Mouse (Mus musculus) lung, embryonic 14.5 days (tissue): Measurements from ENCODE around the gene Dgkg. TPM values are rescaled to one million over a fixed set of nuclear protein-coding genes. Genes with fewer than 3 reads are reported as not detected.

ENCODE experiments used
- ATAC-seq: fragments of 200-750 bp; cut with Nextera tagmentation; 2 replicates; pipeline ENCODE4 v1.8.0; 2017; ENCODE audit warnings: mild to moderate bottlenecking, moderate TSS enrichment, moderate library complexity; ENCODE audit not compliant: insufficient read depth
- DNase-seq: peaks from one replicate; pipeline ENCODE4 v3.0.0-alpha.2; 2015
- H3K27ac ChIP-seq: fragments of 300-500 bp; sonication (generic); 2 replicates; pipeline ENCODE4 v1.5.1; 2014; ENCODE audit warnings: low read depth, mild to moderate bottlenecking, moderate library complexity
- H3K27me3 ChIP-seq: fragments of 300-500 bp; sonication (generic); 2 replicates; pipeline ENCODE4 v1.6.1; 2014; ENCODE audit warnings: low read length, control low read depth; ENCODE audit not compliant: insufficient read depth
- H3K36me3 ChIP-seq: fragments of 300-500 bp; sonication (generic); 2 replicates; pipeline ENCODE4 v1.6.1; 2014; ENCODE audit warnings: control low read depth; ENCODE audit not compliant: insufficient read depth
- H3K4me1 ChIP-seq: fragments of 300-500 bp; sonication (generic); 2 replicates; pipeline ENCODE4 v1.6.1; 2014; ENCODE audit warnings: antibody characterized with exemption, control low read depth; ENCODE audit not compliant: insufficient read depth
- H3K4me2 ChIP-seq: fragments of 300-500 bp; sonication (generic); 2 replicates; pipeline ENCODE4 v1.6.1; 2014; ENCODE audit warnings: mild to moderate bottlenecking
- H3K4me3 ChIP-seq: fragments of 300-500 bp; sonication (generic); 2 replicates; pipeline ENCODE4 v1.5.1; 2014; ENCODE audit warnings: low read depth, low read length
- H3K9ac ChIP-seq: fragments of 300-500 bp; sonication (generic); 2 replicates; pipeline ENCODE4 v1.6.1; 2014
- H3K9me3 ChIP-seq: fragments of 300-500 bp; sonication (generic); 2 replicates; pipeline ENCODE4 v1.6.1; 2016; ENCODE audit warnings: low read depth, low read length, control low read depth
- CTCF ChIP-seq: IDR thresholded peaks from 2 replicates; pipeline ENCODE4 v1.5.1; 2016; ENCODE audit warnings: antibody characterized with exemption, low read depth
- WGBS: fragments of 180-500 bp; shearing (Covaris S2); extraction: QIAGEN DNeasy Blood & Tissue Kit; methylation state at CpG from one replicate; pipeline ENCODE4 v1.1.7; 2014; 5-methylcytosine and 5-hydroxymethylcytosine counted together
- polyA plus RNA-seq: library from polyadenylated mRNA; unstranded; fragments of >200 nt; fragmentation: Nextera tagmentation; extraction: Ambion mirVana; gene quantifications from 2 replicates; pipeline ENCODE4 v1.2.1, GENCODE M21; 2014

The Dgkg gene
- polyA plus RNA-seq, 1 experiment from 2014 or later = 0.49 TPM

DNA sequence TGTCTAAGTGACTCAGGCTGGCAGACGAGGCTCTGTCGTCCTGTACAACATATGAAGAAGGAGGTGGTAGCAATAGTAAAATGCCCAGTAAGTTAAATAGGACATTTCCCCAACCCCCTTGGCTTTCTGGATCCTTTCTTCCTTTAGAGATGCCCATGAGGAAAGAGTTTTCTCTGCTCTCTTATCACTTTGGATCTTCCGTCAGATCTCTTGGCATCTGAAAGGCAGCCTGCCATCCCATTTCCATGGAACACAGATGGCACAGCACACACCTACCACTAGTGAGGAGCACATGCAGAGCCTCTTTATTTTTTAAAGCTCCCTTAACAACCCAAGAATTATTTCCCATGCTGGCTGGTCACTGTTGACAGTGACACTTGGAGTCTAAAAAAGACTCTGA lies 194.8 kb downstream of the Dgkg start:
- WGBS = 75% methylated on average over 3 of the region's 3 CpGs
- Histone ChIP-seq H3K9ac (no peak overlapping the region), H3K27ac (no peak overlapping the region), H3K27me3 (no peaks in the 10 kb centered on the region), H3K4me1 (no peaks in the 10 kb centered on the region), H3K9me3 (no peaks in the 10 kb centered on the region), H3K36me3 (no peaks in the 10 kb centered on the region), H3K4me3 (no peak overlapping the region), H3K4me2 (no peak overlapping the region)
- TF ChIP-seq CTCF = no peak
- ATAC-seq (no peak), DNase-seq (no peak)

DNA sequence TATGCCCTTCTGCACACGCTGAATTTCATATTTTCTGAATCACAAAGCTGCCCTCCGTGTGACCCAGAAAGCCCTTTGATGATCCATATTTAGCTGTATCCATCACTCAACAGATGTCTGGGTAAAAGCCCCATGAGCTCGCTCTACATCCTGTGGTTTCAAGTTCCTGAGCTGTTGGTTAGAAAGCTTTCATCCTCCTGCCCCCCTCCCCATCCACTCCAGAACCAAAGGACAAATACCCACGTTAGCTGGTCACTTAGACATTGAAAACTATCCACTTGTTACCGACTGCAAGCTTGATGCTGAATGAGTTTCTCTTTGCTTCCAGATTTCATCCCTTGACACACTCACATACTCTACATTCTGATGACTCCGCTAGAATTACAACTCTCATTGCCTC lies 195.3 kb downstream of the Dgkg start:
- Histone ChIP-seq H3K27ac (no peak overlapping the region), H3K4me2 (no peak overlapping the region), H3K9ac (no peak overlapping the region), H3K9me3 (no peaks in the 10 kb centered on the region), H3K36me3 (no peaks in the 10 kb centered on the region), H3K4me1 (peaks cover 2% of the 10 kb centered on the region; the same call in 1 of the 2 replicates), H3K4me3 (no peak overlapping the region), H3K27me3 (no peaks in the 10 kb centered on the region)
- no peak for TF ChIP-seq CTCF
- ATAC-seq (no peak), DNase-seq (no peak)
- WGBS = 37% methylated on average over 6 of the region's 6 CpGs

- Histone ChIP-seq H3K4me3 (no peak overlapping the region), H3K9ac (no peak overlapping the region), H3K27me3 (no peaks in the 10 kb centered on the region), H3K4me2 (no peak overlapping the region), H3K36me3 (no peaks in the 10 kb centered on the region), H3K27ac (no peak overlapping the region), H3K9me3 (no peaks in the 10 kb centered on the region), H3K4me1 (peaks cover 2% of the 10 kb centered on the region; the same call in 1 of the 2 replicates)
- no peak for ATAC-seq
- DNase-seq = no peak
- no peak for TF ChIP-seq CTCF
- WGBS = 86% methylated on average over 1 of the region's 1 CpGs
Measured at GRCm38 (mm10) chr16:22460960-22461359, 196.1 kb downstream of the Dgkg start.

- Histone ChIP-seq H3K4me1 (peaks cover 2% of the 10 kb centered on the region; the same call in 1 of the 2 replicates), H3K4me3 (no peak overlapping the region), H3K9ac (no peak overlapping the region), H3K4me2 (no peak overlapping the region), H3K9me3 (no peaks in the 10 kb centered on the region), H3K36me3 (no peaks in the 10 kb centered on the region), H3K27me3 (no peaks in the 10 kb centered on the region), H3K27ac (no peak overlapping the region)
- peak; percentile 75 for DNase-seq
- WGBS = 61% methylated on average over 9 of the region's 9 CpGs
- TF ChIP-seq CTCF = no peak
- ATAC-seq = peak; percentile 70
Measured at GRCm38 (mm10) chr16:22452082-22452481, 204.9 kb downstream of the Dgkg start.

DNA sequence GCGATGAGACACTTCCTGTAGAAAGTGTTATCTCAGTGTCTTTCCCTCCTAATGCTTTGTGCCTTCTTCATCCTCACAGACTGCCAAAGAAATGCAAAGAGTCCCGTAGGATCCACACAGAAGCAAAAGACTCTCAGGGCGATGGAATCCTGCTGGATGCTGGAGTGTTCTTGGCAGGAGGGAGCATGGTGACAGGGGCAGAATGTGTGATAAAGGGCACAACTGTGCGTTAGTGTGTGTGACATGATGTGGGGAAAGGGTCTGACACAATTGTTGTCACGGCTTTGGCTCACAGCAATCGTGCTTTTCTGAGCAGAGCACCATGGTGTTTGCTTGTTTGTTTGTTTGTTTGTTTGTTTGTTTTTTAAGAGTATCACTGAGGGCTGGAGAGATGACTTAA lies 208.9 kb downstream of the Dgkg start:
- Histone ChIP-seq H3K9ac (no peak overlapping the region), H3K4me2 (no peak overlapping the region), H3K4me1 (no peaks in the 10 kb centered on the region), H3K27me3 (no peaks in the 10 kb centered on the region), H3K36me3 (no peaks in the 10 kb centered on the region), H3K9me3 (no peaks in the 10 kb centered on the region), H3K27ac (no peak overlapping the region), H3K4me3 (no peak overlapping the region)
- DNase-seq = peak; percentile 42
- TF ChIP-seq CTCF = no peak
- no peak for ATAC-seq
- WGBS = 44% methylated on average over 6 of the region's 6 CpGs

- ATAC-seq (no peak), DNase-seq (no peak)
- Histone ChIP-seq H3K27ac (no peak overlapping the region), H3K9me3 (no peaks in the 10 kb centered on the region), H3K4me3 (no peak overlapping the region), H3K4me2 (no peak overlapping the region), H3K9ac (no peak overlapping the region), H3K36me3 (no peaks in the 10 kb centered on the region), H3K27me3 (no peaks in the 10 kb centered on the region), H3K4me1 (peaks cover 12% of the 10 kb centered on the region; the same call in 1 of the 2 replicates)
- 43% methylated on average over 6 of the region's 6 CpGs for WGBS
- TF ChIP-seq CTCF = no peak
Measured at GRCm38 (mm10) chr16:22444786-22445185, 212.2 kb downstream of the Dgkg start.

DNA sequence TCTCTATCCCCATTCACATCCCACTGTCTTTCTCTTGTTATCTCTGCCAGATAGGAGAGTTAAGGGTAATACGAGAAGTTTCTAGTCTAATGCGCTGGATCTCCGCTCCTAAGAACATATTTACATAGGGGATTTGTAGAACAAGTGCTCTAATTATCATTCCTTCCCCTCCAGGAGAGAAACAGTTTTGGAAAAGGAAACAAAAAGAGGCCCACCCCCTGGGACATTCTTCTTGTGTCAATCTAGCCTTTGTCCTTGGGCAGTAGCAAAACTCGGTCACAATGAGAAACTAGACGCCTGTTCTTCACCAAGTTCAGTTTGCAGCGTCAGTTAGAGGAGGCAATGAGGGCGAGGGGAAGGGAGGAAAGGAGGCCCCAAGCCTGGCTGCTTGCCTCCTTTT lies 214.8 kb downstream of the Dgkg start:
- H3K9ac ChIP-seq = no peak overlapping the region
- H3K36me3 ChIP-seq = no peaks in the 10 kb centered on the region
- peaks cover 12% of the 10 kb centered on the region; the same call in 1 of the 2 replicates for H3K4me1 ChIP-seq
- no peaks in the 10 kb centered on the region for H3K9me3 ChIP-seq
- DNase-seq = no peak
- no peak for ATAC-seq
- WGBS = 58% methylated on average over 7 of the region's 7 CpGs
- TF ChIP-seq CTCF = no peak
- no peaks in the 10 kb centered on the region for H3K27me3 ChIP-seq
- H3K4me2 ChIP-seq = no peak overlapping the region
- H3K27ac ChIP-seq = no peak overlapping the region
- no peak overlapping the region for H3K4me3 ChIP-seq

DNA sequence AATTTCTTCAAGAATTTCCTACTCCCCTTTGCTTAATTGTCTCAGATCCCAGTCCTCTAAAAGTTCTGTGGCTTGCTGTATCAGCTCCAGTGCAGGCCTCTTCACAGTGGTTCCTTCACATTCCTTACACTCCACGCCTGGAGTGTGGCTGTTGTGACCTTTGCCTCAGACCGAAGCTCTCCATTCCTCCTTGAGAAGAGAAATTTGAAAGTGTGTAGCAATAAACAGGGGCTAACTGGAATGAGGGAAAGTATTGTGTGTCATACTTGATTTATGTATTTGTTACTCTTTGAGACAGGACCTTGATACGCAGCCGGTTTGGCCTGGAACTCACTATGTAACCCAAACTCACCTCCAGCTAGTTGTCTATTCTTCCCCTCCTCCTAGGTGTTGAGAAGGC lies 215.7 kb downstream of the Dgkg start:
- no peaks in the 10 kb centered on the region for H3K27me3 ChIP-seq
- H3K9ac ChIP-seq = no peak overlapping the region; the same call in 1 of the 2 replicates
- H3K9me3 ChIP-seq = no peaks in the 10 kb centered on the region
- no peak overlapping the region for H3K4me3 ChIP-seq
- ATAC-seq (no peak), DNase-seq (no peak)
- TF ChIP-seq CTCF = no peak
- H3K4me2 ChIP-seq = no peak overlapping the region
- peak overlapping the region; percentile 87 for H3K27ac ChIP-seq
- H3K36me3 ChIP-seq = no peaks in the 10 kb centered on the region
- 54% methylated on average over 4 of the region's 4 CpGs for WGBS
- H3K4me1 ChIP-seq = peaks cover 12% of the 10 kb centered on the region; the same call in 1 of the 2 replicates
